Mouse (Mus musculus): ENCODE results near the gene Prss36.
A peak's percentile ranks its signal among the peaks of the same experiment; 100 is the strongest.

The Prss36 gene

DNA sequence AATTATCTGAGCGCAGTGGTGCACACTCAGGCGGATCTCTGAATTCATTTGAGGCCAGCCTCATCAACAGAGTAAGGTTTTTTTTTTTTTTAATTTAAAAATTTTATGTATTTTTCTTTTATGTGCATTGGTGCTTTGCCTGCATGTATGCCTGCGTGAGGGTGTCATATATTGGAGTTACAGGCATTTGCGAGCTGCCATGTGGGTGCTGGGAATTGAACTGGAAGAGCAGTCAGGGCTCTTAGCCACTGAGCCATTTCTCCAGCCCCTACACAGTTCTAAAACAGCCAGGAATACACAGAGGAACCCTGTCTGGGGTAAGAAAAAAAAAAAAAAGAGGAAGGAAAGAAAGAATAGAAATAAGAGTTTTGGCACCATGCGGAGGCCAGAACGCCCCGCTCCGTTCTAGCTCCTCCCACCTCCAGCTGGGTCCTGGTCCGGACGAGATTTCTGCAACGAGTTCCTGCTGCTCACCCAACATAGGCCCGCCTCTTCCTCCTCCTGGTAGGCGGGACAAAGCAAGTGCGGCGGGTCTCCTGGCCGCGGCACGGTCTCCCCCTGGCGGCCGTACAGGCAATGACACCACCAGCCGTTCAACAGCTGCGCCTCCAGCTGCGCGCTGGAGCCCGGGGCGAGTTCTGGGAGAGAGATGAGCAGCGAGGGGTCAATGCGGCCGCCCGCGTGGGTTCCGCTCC, 11.3 kb downstream of the Prss36 start:
- DNase-seq (ENCODE audit: low spot score), result peak; percentile 92

DNA sequence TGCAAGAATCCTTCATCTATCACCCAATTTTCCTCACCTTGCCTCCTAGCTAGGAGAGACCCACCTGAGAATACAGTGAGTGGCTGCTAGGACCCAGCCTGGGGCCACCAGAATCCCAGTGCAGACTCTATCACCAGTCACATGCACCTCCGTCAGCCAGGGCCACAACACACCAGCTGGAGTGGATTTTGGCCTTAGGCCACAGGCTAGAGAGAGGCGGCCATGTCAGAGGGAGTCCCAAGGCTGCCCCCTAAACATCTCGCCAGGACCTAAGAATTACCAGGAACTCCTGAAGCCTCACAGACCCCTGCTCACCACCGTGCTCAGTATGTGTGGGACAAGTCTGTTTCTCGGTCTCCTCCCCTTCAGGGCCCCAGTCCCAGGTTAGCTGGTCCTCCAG, 12.4 kb downstream of the Prss36 start:
- DNase-seq (ENCODE audit: low spot score), result no peak

DNA sequence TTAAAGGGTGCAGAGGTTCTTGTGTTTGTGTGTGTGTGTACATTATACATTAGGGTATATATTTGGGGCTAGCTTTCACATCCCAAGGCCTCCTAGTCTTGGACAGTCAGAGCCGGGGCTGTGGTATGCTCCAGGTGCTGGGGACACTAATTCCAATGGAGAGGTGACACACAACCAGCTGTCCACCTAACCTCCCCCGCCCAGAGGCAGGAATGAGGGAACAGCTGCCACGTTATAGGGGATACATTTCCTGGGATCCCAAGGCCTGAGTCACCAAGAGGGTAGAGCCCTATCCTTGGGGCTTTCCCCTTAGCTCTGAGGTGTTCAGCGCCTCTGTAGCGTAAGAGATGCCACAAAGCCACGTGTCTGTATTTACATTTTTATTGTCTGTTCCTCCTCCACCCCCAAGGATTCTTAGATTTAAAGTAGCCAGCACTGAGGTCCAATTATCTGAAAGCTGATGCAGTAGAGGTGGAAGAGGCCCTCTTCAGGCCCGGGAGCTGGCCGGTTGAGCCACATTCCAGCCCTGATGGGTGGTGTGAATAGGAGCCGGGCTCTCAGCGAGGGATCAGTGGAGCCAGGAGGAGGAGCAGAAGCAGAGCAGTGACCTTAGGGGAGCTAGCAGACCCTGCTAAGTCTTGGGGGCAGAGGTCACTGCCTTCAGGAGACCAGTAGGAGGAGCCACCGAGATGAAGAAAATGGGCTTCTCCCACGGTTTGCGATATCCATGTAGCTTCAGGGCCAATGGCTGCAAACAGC, 14.1 kb downstream of the Prss36 start:
- DNase-seq (ENCODE audit: low spot score), result no peak

DNA sequence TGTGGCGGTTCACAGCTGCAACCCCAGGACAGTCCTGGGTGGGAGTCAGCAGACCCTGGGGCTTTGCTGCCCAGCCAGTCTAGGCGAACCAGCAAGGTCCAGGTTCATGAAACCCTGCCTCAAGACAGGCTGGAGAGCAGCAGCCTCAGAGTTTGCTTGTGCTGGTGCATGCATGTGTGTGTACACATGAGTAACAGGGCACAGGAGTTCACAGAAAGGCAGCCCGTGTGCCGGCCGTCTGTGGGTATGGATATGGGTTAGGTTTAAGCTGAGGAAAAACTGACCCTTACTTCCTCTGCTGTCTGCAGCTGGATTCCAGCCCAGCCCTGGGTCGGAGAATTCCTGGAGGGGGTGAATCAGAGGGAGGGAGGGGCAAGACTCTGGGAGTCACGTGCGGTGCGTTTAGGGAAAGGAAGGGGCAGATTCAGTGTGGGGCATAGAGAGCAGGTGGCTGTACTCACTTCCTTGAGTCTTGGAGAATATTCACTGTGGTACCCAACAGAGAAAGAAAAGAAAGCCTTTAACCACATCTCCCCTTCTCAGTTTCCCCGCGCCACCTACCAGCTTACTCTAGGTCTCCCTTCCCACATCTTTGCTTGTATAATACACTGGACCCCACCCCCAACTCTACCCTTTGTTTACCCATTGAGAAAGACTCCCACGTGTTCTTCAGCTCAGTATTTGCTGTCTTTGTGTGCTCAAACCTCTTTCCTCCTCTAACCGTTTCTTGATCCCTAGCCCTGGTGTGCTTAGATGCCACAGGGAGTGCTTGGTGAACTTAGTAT, 15.0 kb downstream of the Prss36 start:
- DNase-seq (ENCODE audit: low spot score), result no peak

DNA sequence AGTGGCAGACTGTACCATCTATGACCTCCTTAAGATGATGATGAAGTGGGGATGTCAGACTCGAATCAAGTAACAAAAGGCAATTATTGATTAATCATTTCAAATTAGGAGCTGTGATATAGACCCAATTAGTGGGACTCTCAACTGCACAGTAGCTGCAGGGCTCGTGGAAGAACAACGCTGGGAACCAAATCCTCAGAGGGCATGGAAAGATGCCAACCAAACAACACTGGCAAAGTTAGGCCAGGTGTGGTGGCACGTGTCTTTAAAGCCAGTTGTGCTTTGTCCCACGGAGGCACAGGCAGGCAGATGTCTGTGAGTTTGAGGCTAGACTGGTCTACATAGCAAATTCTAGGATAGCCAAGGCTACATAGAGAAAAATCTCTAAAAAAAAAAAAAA, 15.9 kb downstream of the Prss36 start:
- no peak for DNase-seq (ENCODE audit: low spot score)

DNA sequence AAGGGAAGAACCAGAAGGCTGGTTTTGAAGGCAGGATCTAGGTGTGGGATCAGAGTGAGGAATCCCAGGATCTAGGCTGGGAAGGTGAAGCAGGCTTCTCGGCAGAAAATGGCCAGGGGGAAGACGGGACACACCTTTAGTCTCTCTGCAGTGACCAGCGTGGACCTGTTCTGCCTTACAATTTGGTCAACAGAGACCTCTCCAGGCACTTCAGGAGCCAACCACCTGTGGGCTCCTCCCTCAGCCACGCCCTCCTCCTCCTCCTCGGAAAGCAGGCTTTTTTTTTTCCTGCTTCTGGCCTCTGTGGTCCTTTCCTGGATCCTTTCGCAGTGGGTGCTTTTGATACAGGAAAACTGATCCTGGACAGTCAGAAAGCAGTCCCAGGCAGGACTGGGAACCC, 16.6 kb downstream of the Prss36 start, which contains the start of gene Prss8:
TSS of gene Prss8 (minus strand) at position 182 of the 400 bp plus-strand sequence.
- no peak for DNase-seq (ENCODE audit: low spot score)

DNA sequence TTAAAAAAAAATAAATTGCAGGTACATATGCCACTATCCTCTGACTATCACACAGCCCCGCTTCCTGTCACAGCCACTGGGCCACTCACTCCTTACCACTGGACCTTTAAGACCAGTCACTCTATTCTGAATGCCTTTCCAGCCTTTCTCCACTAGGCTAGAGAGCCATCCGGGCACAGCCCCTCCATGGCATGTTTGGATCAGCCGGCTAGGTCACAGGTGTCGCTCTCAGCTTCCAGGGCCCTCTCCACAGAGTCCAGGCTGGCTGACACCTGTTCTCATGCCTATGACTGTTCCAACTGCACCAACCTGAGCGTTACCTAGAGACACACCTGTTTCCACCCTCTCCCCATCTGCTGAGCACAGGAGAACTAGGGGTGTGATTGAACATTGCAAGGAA, 17.9 kb downstream of the Prss36 start:
- DNase-seq (ENCODE audit: low spot score), result no peak

DNA sequence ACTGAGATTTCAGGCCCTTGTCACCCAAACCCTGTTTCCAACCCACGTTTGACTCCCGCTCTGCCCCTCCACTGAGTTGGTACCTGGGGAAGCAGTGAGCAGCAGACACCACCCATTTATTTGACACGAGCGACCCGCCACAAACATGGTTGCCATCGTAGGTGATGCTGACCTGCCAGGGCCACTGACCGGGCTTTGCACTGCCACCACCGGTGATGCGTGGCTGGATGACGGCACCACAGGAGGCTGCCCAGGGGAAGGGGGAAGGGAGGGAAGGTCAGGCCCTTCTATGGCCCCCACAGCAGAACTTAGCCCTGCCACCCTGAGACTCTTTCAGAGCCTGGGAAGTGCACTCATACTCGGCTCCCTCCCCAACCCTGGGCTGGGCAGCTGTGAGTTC, 18.8 kb downstream of the Prss36 start:
- no peak for DNase-seq (ENCODE audit: low spot score)

DNA sequence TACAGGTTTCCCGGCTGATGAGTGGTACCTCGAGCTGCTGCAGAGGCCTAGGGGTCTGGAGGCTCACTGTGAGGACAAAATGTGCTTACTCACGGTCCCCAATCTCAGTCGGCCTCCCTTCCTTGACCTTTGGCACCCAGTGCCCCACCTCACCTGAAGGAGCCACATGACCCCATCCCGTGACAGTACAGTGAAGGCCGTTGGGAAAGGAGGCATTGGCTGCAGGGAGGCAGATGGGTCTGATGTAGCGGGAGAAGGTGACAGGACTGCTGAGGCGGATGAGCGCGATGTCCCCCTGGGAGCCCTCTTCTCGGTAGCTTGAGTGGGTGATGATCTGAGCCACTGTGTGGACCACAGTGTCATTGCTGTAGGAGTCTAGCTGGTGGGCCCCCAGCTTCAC, 19.7 kb downstream of the Prss36 start:
- no peak for DNase-seq (ENCODE audit: low spot score)

DNA sequence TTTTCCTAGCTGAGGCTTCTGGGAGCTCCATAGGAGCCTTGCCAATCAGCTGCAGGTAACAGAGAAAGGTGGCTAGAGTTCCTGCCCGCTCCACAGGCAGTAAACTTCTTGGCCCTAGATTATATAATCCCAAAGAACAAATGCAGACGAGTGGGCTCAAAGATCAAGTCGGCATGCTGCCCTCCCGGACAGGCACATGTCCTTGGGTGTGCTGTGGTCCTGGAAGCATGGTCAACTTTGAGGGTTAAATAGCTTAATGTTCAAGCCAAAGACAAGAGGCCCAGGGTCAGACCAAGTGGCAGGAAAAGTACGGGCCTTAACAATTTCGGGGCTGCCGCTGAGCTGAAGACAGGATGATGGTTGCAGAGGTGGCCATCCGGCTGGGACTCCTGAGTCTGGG, 20.5 kb downstream of the Prss36 start:
- no peak for DNase-seq (ENCODE audit: low spot score)

DNA sequence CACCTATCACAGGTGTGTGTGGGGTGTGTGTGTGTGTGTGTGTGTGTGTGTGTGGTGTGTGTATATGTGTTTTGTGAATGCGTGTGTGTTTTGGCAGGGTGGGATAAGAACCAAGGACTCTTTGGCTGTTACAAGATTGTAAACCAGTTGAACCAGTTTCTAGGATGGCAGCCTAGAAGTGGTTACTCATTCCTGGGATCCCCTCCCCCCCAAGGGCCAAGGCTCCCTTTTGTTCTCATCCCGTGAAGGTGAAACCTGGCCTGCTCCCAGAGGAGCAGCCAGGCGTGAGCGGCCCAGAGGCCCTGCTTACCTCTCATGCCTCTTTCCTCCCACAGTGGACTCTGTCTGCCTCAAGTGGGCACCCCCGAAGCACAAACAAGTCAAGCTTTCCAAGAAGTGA, 21.3 kb downstream of the Prss36 start:
- DNase-seq (ENCODE audit: low spot score), result no peak

DNA sequence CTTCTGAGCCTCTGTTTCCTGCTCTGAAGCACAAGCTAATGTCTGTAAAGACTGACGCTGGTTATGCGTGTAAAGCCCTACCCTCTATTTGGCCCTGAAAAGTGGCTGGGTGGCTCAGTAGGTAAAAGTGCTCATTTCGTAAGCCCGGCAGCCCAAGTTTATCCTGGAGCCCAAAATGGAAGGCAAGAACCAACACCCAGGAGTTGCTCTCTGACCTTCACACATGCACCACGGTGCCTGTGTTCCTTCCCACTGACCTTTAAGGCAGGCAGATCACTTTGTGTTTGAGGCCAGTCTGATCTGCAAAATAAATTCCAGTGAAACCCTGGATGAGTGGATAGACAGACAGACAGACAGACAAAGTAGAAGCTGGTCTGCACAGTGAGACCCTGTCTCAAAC, 22.8 kb downstream of the Prss36 start:
- DNase-seq (ENCODE audit: low spot score), result no peak

DNA sequence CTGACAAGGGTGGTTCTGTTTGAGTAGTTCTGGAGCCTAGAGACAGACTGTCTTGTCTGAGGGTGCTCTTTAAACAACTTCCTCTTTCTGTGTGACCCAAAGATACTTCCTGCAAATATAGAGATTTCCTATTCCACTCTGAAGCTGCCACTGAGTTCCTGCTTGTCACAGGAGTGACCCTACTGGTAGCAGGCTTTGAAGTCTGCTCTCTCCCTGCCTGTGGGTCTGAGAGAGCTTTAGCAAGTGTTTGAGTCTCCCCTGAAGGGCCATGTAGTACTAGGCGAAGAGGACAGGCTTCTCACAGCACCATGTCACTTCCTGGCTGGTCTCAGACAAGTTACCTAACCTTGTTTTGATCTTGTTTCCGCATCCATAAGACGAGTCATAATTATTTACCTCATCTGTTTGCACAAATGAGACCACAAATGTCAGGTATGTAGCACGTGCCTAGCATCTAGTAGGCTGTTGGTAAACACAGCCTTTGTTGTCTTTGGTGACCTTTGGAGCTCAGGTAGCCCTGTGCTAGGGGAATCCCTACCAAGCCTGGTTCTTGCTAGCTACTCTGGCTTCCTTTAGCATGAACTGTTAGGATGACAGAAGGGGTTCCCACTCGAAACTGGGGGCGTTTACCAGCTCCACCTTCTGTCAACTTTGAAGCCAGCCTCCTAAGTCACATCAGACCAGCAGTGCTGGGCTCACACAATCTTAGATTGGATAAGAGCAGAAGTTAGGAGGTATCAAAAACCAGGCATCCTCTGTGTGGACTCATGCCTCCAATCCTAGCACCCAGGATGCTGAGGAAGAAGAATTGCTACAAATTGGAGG, 23.9 kb downstream of the Prss36 start:
- DNase-seq (ENCODE audit: low spot score), result no peak

DNA sequence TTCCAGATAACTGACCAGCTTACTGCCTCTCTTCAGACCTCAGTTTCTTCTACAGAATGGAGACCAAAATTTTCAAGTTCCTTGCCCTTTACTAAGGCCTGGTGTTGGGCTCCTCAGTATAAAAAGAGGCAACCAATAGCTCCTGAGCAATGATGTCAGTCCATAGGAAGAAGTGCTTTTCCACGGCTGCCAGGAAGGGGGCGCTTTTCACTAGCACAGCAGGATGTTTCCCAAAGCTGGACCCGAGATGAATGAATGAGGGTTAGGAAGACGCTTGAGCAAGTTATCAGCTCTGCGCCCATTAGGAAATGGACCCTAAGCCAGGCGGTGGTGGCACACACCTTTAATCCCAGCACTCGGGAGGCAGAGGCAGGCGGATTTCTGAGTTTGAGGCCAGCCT, 25.0 kb downstream of the Prss36 start:
- no peak for DNase-seq (ENCODE audit: low spot score)

DNA sequence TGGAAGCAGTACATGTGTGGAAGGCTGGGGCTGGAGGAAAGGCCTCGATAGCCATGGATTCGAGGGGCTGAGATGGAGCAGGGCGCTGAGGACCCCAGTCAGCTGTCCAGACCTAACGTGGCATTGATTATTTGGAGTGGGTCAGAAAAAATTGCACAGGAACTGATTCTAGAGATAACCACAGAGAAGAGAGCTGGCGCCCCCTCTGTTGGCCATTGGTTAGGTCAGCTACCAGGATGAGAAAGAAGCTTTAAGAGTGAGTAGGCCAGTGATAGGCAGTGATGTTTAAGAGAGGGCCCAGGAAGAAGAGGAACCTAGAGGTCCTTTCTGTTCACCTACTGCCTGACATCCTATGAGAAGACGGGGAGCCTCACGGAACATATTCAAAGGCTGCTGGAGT, 27.2 kb downstream of the Prss36 start:
- no peak for DNase-seq (ENCODE audit: low spot score)

DNA sequence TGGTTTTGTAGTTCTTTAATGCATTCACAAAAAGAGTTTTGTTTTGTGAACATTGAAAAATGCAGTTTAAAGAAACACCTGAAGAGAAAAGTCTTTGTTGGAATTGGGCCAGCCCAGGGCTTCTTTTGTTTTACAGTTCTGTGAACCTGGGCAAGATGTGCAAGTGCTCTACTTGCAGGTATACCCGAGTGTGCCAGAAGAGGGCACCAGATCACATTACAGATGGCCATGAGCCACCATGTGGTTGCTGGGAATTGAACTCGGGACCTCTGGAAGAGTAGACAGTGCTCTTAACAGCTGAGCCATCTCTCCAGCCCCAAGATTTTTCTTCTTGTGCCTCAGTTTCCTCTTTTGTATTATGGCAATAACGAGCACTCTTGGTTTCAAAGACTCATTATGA, 28.3 kb downstream of the Prss36 start:
- DNase-seq (ENCODE audit: low spot score), result peak; percentile 55

DNA sequence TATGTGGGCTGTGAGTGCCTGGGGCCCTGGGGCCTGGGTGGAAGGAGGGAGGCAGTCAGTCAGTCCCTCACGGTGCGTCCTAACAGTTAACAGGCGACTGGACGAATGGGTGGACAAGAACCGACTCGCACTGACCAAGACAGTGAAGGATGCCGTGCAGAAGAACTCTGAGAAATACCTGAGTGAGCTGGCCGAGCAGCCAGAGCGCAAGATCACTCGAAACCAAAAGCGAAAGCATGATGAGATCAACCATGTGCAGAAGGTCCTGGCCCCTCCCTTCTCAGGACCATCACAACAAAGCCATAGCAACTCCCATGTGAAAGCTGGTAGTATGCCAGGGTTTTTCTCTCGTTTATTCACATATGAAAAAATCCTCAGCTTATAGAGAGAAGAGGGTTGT, 31.2 kb downstream of the Prss36 start:
- no peak for DNase-seq (ENCODE audit: low spot score)

DNA sequence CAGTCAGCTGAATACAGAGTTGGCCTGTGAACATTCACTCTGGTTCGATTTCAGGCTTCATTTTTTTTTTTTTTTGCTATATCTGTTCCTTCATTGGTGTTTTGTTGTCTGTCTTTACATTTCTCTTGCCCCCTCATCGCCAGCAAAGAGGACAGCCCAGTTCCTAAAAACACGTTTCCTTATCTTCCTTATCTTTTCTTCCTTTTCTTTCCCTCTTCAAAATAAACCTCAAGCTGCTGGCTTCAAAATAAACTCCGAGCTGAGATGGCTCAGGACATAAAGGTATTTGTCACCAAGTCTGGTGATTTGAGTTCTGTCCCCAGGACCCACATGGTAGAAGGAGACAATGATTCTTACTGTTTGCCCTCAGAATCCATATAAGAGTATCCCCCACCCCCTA, 33.6 kb downstream of the Prss36 start:
- no peak for DNase-seq (ENCODE audit: low spot score)

DNA sequence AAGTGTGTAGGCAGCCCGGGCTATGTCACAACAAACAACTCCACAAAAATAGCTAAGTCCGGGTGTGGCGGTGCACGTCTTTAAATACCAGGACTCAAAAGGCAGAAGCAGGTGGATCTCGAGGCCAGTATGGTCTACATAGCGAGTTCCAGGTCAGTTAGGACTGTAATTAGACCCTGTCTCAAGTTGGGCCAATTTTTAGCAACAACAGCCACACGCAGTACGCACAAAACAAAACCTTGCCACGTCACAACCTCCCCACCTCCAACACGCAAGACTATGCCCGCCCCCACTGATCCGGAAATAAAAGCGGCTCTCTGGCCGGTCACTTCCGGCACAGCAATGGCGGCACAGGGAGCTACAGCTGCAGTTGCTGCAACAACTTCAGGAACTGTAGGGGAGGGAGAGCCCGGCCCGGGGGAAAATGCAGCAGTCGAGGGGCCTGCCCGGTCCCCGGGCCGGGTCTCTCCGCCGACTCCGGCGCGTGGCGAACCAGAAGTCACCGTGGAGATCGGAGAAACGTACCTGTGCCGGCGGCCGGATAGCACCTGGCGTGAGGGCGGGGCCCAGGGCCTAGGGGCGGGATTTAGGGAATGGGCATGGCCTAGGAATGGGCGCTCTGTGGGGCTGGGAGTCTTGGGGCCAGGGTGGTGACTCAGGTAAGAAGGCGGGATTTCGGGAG, 34.2 kb downstream of the Prss36 start, which contains the start of gene Kat8:
TSS of gene Kat8 (plus strand) at position 327 of the 682 bp plus-strand sequence.
- peak; percentile 91 for DNase-seq (ENCODE audit: low spot score)

DNA sequence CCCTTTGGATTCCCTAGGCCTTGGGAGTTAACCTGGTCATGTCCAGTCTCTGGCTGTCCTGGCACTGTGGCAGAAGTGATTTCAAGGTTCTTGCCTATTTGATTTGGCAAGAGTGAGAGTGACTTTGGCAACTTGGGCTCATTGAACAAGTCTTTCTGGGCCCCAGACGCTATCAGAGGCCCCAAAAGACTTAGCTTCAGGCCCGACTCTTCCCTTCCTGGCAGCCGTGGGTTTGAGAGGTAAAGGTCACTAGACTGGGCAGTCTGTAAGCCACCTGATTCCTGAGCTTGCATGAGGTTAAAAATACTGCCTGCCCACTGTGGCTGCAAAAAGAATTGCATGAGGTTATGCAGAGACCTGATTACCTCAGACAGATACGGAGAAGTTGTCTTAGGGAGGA, 37.9 kb downstream of the Prss36 start:
- no peak for DNase-seq (ENCODE audit: low spot score)

DNA sequence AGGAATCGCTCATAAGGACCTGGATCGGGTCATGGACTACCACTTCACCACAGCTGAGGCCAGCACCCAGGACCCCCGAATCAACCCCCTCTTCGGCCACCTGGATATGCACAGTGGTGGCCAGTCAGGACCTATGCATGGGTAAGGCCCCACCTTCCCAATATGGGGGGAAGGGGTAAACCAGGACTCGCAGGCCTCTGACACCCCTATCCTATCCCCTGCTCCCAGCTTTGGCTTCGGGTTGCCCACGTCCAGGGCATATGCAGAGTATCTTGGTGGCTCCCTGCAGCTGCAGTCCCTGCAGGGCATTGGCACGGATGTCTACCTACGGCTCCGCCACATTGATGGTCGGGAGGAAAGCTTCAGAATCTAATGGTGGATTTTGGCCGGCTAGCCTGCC, 38.6 kb downstream of the Prss36 start:
- no peak for DNase-seq (ENCODE audit: low spot score)
